Mouse (Mus musculus) c-Kit-negative CD71-positive TER-119-positive erythroid progenitor cells, embryonic 14.5 days (primary cell): ENCODE measurements around the gene Gm17949.

Experiments used
- DNase-seq: peaks from one replicate; pipeline ENCODE4 v3.0.0-alpha.2; 2013; ENCODE audit warnings: low read depth, low spot score

Gm17949 gene

GRCm38 (mm10) chr17:56990115-56990746 is 21.0 kb upstream of the Gm17949 start, which contains the start of gene Clpp:
Clpp (plus strand) TSS chr17:56990305.
- DNase-seq = peak; percentile 90

- no peak for DNase-seq
Measured at GRCm38 (mm10) chr17:56990966-56991365, 20.3 kb upstream of the Gm17949 start.

GRCm38 (mm10) chr17:56995046-56995445 is 16.2 kb upstream of the Gm17949 start:
- no peak for DNase-seq

- no peak for DNase-seq
Measured at GRCm38 (mm10) chr17:56996506-56996905, 14.8 kb upstream of the Gm17949 start.

GRCm38 (mm10) chr17:56997029-56997667 is 14.1 kb upstream of the Gm17949 start, which contains the start of gene Alkbh7:
Alkbh7 (plus strand) TSS chr17:56997339.
- DNase-seq = peak; percentile 97

GRCm38 (mm10) chr17:56999414-56999813 is 11.9 kb upstream of the Gm17949 start:
- no peak for DNase-seq

GRCm38 (mm10) chr17:56999968-57000609 is 11.2 kb upstream of the Gm17949 start, which contains the start of gene Pspn:
Pspn (minus strand) TSS chr17:57000018.
- DNase-seq = no peak

GRCm38 (mm10) chr17:57001228-57001627 is 10.0 kb upstream of the Gm17949 start:
- DNase-seq = no peak

- no peak for DNase-seq
Measured at GRCm38 (mm10) chr17:57003994-57004393, 7.3 kb upstream of the Gm17949 start.

- DNase-seq = no peak
Measured at GRCm38 (mm10) chr17:57007137-57007905, 3.9 kb upstream of the Gm17949 start.

GRCm38 (mm10) chr17:57010911-57011235 is 396 bp upstream of the Gm17949 start:
- DNase-seq = no peak

GRCm38 (mm10) chr17:57012245-57012795 is 1.1 kb downstream of the Gm17949 start:
- DNase-seq = no peak

- DNase-seq = no peak
Measured at GRCm38 (mm10) chr17:57019693-57020092, 8.4 kb downstream of the Gm17949 start.

- no peak for DNase-seq
Measured at GRCm38 (mm10) chr17:57020960-57021359, 9.7 kb downstream of the Gm17949 start.

- DNase-seq = no peak
Measured at GRCm38 (mm10) chr17:57027471-57027870, 16.2 kb downstream of the Gm17949 start.

GRCm38 (mm10) chr17:57029691-57030090 is 18.4 kb downstream of the Gm17949 start:
- peak; percentile 50 for DNase-seq

- no peak for DNase-seq
Measured at GRCm38 (mm10) chr17:57030931-57031660, 19.8 kb downstream of the Gm17949 start, which contains the start of gene Khsrp. Khsrp (minus strand) TSS chr17:57031522.

GRCm38 (mm10) chr17:57031661-57032420 is 20.6 kb downstream of the Gm17949 start:
- peak; percentile 100 for DNase-seq

- no peak for DNase-seq
Measured at GRCm38 (mm10) chr17:57032854-57033253, 21.6 kb downstream of the Gm17949 start.

GRCm38 (mm10) chr17:57038978-57039377 is 27.7 kb downstream of the Gm17949 start:
- no peak for DNase-seq
